Mouse (Mus musculus) thymus, adult 2 months (tissue): ENCODE measurements around the gene Tas2r136.

ENCODE experiments used
- CTCF ChIP-seq: fragments of 200-500 bp; IDR thresholded peaks from 2 replicates; pipeline ENCODE4 v1.5.1; 2012; ENCODE audit warnings: mild to moderate bottlenecking, control low read depth, low read length, moderate library complexity, borderline replicate concordance; ENCODE audit not compliant: control insufficient read depth, poor library complexity, insufficient read depth; ENCODE audit errors: extremely low read depth
- POLR2A ChIP-seq: fragments of 200-500 bp; IDR thresholded peaks from 2 replicates; pipeline ENCODE4 v1.6.1; 2012; ENCODE audit warnings: mild to moderate bottlenecking, low read length, control low read depth, moderate library complexity; ENCODE audit not compliant: control insufficient read depth, poor library complexity, insufficient read depth; ENCODE audit errors: extremely low read depth

GRCm38 (mm10) chr6:132737935-132738334, 40.0 kb downstream of the Tas2r136 start, which contains the start of gene Tas2r115:
- TF ChIP-seq POLR2A: no peak
- TF ChIP-seq CTCF: no peak
